Mouse (Mus musculus) gastrocnemius, adult 2 months (tissue): Measurements from ENCODE around the gene Neb. TPM values are rescaled to one million over a fixed set of nuclear protein-coding genes. Genes with fewer than 3 reads are reported as not detected.

Experiments
- DNase-seq: peaks from one replicate; pipeline ENCODE4 v3.0.0; 2022
- H3K27ac ChIP-seq: fragments of 200-600 bp; 2 replicates; pipeline ENCODE4 v1.8.1; 2022; ENCODE audit warnings: mild to moderate bottlenecking
- H3K4me3 ChIP-seq: fragments of 200-600 bp; 2 replicates; pipeline ENCODE4 v1.8.1; 2022; ENCODE audit warnings: mild to moderate bottlenecking, moderate library complexity
- CTCF ChIP-seq: fragments of 200-600 bp; IDR thresholded peaks from 2 replicates; pipeline ENCODE4 v1.8.1; 2022; ENCODE audit warnings: antibody characterized with exemption, mild to moderate bottlenecking, moderate library complexity
- intact Hi-C: fragments of 180-260 bp; cut with DNase I; formaldehyde crosslinking; loops from one replicate; pipeline ENCODE4 v1.15.1; 2025
- total RNA-seq, 2 experiments: library from RNA; stranded (reverse); gene quantifications; 2 replicates each; pipeline ENCODE4 v1.2.3; 2021

The Neb gene
- total RNA-seq, 2 experiments from 2014 or later, result 5,559 to 6,662 TPM

GRCm38 (mm10) chr2:52369622-52370021 lies 8.7 kb downstream of the Neb start:
- DNase-seq, result no peak
- H3K4me3 ChIP-seq, result no peak overlapping the region
- intact Hi-C loops, result no loop called here
- 0 out of 2 replicates have a peak overlapping the region, but pooled peaks have one; percentile 80 for H3K27ac ChIP-seq
- TF ChIP-seq CTCF, result no peak

- Histone ChIP-seq H3K4me3 (no peak overlapping the region), H3K27ac (peak overlapping the region; percentile 46; the same call in 1 of the 2 replicates)
- no peak for DNase-seq
- no peak for TF ChIP-seq CTCF
- intact Hi-C loops, result no loop called here
Observed at GRCm38 (mm10) chr2:52367665-52368064, 10.6 kb downstream of the Neb start.

GRCm38 (mm10) chr2:52367248-52367647 lies 11.0 kb downstream of the Neb start:
- intact Hi-C loops, result no loop called here
- peak overlapping the region; percentile 46; the same call in 1 of the 2 replicates for H3K27ac ChIP-seq

GRCm38 (mm10) chr2:52361086-52361485 lies 17.2 kb downstream of the Neb start:
- intact Hi-C loops, result no loop called here
- Histone ChIP-seq H3K27ac (peak overlapping the region; percentile 92), H3K4me3 (no peak overlapping the region)
- no peak for TF ChIP-seq CTCF
- DNase-seq, result peak; percentile 41

More at GRCm38 (mm10) chr2:52367248-52367647, 11.0 kb downstream of the Neb start:
- no peak for DNase-seq
- no peak for TF ChIP-seq CTCF
- no peak overlapping the region for H3K4me3 ChIP-seq

- Histone ChIP-seq H3K4me3 (no peak overlapping the region), H3K27ac (peak overlapping the region; percentile 92)
- no peak for TF ChIP-seq CTCF
- DNase-seq, result no peak
- intact Hi-C loops, result loop anchor here (2.0 kb wide), 1 partner anchor 25 kb away; no protein-coding TSS in a partner anchor
Observed at GRCm38 (mm10) chr2:52359722-52360121, 18.6 kb downstream of the Neb start.

GRCm38 (mm10) chr2:52358156-52358555 lies 20.1 kb downstream of the Neb start:
- intact Hi-C loops, result loop anchor here (2.0 kb wide), 1 partner anchor 23 kb away; no protein-coding TSS in a partner anchor
- Histone ChIP-seq H3K4me3 (peak overlapping the region; percentile 37), H3K27ac (peak overlapping the region; percentile 92)
- DNase-seq, result peak; percentile 71
- TF ChIP-seq CTCF, result no peak

- Histone ChIP-seq H3K27ac (no peak overlapping the region), H3K4me3 (no peak overlapping the region)
- no peak for TF ChIP-seq CTCF
- DNase-seq, result no peak
- intact Hi-C loops, result no loop called here
Observed at GRCm38 (mm10) chr2:52351029-52351428, 27.2 kb downstream of the Neb start.

GRCm38 (mm10) chr2:52340990-52341389 lies 37.3 kb downstream of the Neb start:
- Histone ChIP-seq H3K4me3 (no peak overlapping the region), H3K27ac (no peak overlapping the region)
- intact Hi-C loops, result no loop called here
- no peak for DNase-seq
- TF ChIP-seq CTCF, result no peak

- Histone ChIP-seq H3K4me3 (peak overlapping the region; percentile 72), H3K27ac (peak overlapping the region; percentile 97)
- intact Hi-C loops, result loop anchor here (1.0 to 2.0 kb wide), 2 partner anchors 23 to 55 kb away; no protein-coding TSS in a partner anchor
- peak; percentile 83 for DNase-seq
- no peak for TF ChIP-seq CTCF
Observed at GRCm38 (mm10) chr2:52335556-52335955, 42.7 kb downstream of the Neb start.

- no peak for TF ChIP-seq CTCF
- H3K27ac ChIP-seq, result peak overlapping the region; percentile 97
- intact Hi-C loops, result loop anchor here (1.0 to 2.0 kb wide), 2 partner anchors 24 to 55 kb away; no protein-coding TSS in a partner anchor
- peak overlapping the region; percentile 72 for H3K4me3 ChIP-seq
- peak; percentile 89 for DNase-seq
Observed at GRCm38 (mm10) chr2:52335087-52335486, 43.2 kb downstream of the Neb start.

- TF ChIP-seq CTCF, result no peak
- Histone ChIP-seq H3K4me3 (peak overlapping the region; percentile 72), H3K27ac (peak overlapping the region; percentile 97)
- DNase-seq, result no peak
- intact Hi-C loops, result no loop called here
Observed at GRCm38 (mm10) chr2:52333535-52333934, 44.7 kb downstream of the Neb start.

GRCm38 (mm10) chr2:52331761-52332160 lies 46.5 kb downstream of the Neb start:
- intact Hi-C loops, result no loop called here
- TF ChIP-seq CTCF, result no peak
- Histone ChIP-seq H3K4me3 (peak overlapping the region; percentile 72), H3K27ac (peak overlapping the region; percentile 97)
- peak; percentile 70 for DNase-seq

GRCm38 (mm10) chr2:52327244-52327815 lies 50.9 kb downstream of the Neb start:
- Histone ChIP-seq H3K27ac (peak overlapping the region; percentile 12; the same call in 1 of the 2 replicates), H3K4me3 (peak overlapping the region; percentile 72)
- DNase-seq, result no peak
- no peak for TF ChIP-seq CTCF
- intact Hi-C loops, result loop anchor here (2.0 kb wide), 1 partner anchor 79 kb away; no protein-coding TSS in a partner anchor
